Mouse (Mus musculus): ENCODE results near the gene Ptprf. TPM values are rescaled to one million over a fixed set of nuclear protein-coding genes. Genes with fewer than 3 reads are reported as not detected.

Gene Ptprf
- polyA plus RNA-seq, 1 experiment = 194 TPM

GRCm38 (mm10) chr4:118180301-118181080 is 110.7 kb downstream of the Ptprf start:
- Histone ChIP-seq H3K27me3 (ENCODE audit: control insufficient read depth, insufficient read depth, low read length, poor library complexity, severe bottlenecking) (no peaks in the 10 kb centered on the region), H3K4me3 (ENCODE audit: low read depth, low read length) (peak overlapping the region; percentile 68), H3K9ac (ENCODE audit: low read depth, poor library complexity, severe bottlenecking) (peak overlapping the region; percentile 92), H3K36me3 (ENCODE audit: control insufficient read depth, insufficient read depth, low read length, poor library complexity, severe bottlenecking) (peaks cover 11% of the 10 kb centered on the region), H3K9me3 (replicated peaks; ENCODE audit: control insufficient read depth, insufficient read depth, low read length, poor library complexity, severe bottlenecking) (no peaks in the 10 kb centered on the region), H3K27ac (ENCODE audit: insufficient read depth, low read length) (peak overlapping the region; percentile 92), H3K4me1 (ENCODE audit: control insufficient read depth, insufficient read depth, low read length) (no peaks in the 10 kb centered on the region)
- no peak for TF ChIP-seq CTCF (IDR thresholded peaks at IDR 0.05; ENCODE audit: low read depth, low read length)
- no peak for TF ChIP-seq EP300 (IDR thresholded peaks at IDR 0.05; ENCODE audit: insufficient read depth, low read depth, low read length)
- TF ChIP-seq POLR2A (IDR thresholded peaks at IDR 0.05; ENCODE audit: insufficient read depth, low read length) = no peak

- Histone ChIP-seq H3K9ac (ENCODE audit: low read depth, poor library complexity, severe bottlenecking) (peak within 1 kb of the TSS; percentile 92), H3K36me3 (ENCODE audit: control insufficient read depth, insufficient read depth, low read length, poor library complexity, severe bottlenecking) (peaks cover 19% of the 10 kb centered on the region), H3K4me3 (ENCODE audit: low read depth, low read length) (peak within 1 kb of the TSS; percentile 99), H3K9me3 (replicated peaks; ENCODE audit: control insufficient read depth, insufficient read depth, low read length, poor library complexity, severe bottlenecking) (no peaks in the 10 kb centered on the region), H3K27ac (ENCODE audit: insufficient read depth, low read length) (peak within 1 kb of the TSS; percentile 92), H3K27me3 (ENCODE audit: control insufficient read depth, insufficient read depth, low read length, poor library complexity, severe bottlenecking) (no peaks in the 10 kb centered on the region), H3K4me1 (ENCODE audit: control insufficient read depth, insufficient read depth, low read length) (no peaks in the 10 kb centered on the region)
- peak; percentile 51 for TF ChIP-seq POLR2A (IDR thresholded peaks at IDR 0.05; ENCODE audit: insufficient read depth, low read length)
- no peak for TF ChIP-seq EP300 (IDR thresholded peaks at IDR 0.05; ENCODE audit: insufficient read depth, low read depth, low read length)
- no peak for TF ChIP-seq CTCF (IDR thresholded peaks at IDR 0.05; ENCODE audit: low read depth, low read length)
These were observed 111.5 kb downstream of the Ptprf start, which contains the start of gene Kdm4a for GRCm38 (mm10) chr4:118179467-118180300. Kdm4a (minus strand) TSS chr4:118180043.

DNA sequence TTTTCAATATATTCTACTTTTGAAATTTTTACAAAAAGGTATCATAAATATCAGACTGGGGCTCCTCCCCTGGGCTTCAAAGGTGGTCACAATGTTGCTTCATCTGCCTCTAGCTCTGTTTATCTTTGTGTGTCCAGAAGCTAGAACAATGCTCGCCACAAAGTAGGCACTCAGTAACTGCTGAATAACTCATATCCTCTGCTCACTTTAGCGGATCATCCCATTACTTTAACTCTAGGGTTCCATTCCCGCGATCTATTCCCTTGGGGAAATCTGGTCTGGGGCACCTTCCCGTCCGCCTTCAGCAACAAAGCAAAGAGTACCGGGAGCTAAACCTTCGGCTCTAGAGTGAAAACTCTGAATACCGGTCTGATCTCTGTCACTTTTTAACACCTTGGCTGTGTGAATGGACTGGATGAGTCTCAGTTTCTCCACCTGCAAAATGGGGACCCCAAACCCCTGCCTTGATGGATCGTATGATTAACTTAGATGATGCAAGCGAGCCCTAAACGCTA is 112.2 kb downstream of the Ptprf start:
- H3K27me3 ChIP-seq (ENCODE audit: control insufficient read depth, insufficient read depth, low read length, poor library complexity, severe bottlenecking) = no peaks in the 10 kb centered on the region
- no peak for TF ChIP-seq EP300 (IDR thresholded peaks at IDR 0.05; ENCODE audit: insufficient read depth, low read depth, low read length)
- TF ChIP-seq POLR2A (IDR thresholded peaks at IDR 0.05; ENCODE audit: insufficient read depth, low read length) = no peak
- no peak for TF ChIP-seq CTCF (IDR thresholded peaks at IDR 0.05; ENCODE audit: low read depth, low read length)
- peak overlapping the region; percentile 99 for H3K4me3 ChIP-seq (ENCODE audit: low read depth, low read length)
- peaks cover 26% of the 10 kb centered on the region for H3K36me3 ChIP-seq (ENCODE audit: control insufficient read depth, insufficient read depth, low read length, poor library complexity, severe bottlenecking)
- no peaks in the 10 kb centered on the region for H3K4me1 ChIP-seq (ENCODE audit: control insufficient read depth, insufficient read depth, low read length)
- no peaks in the 10 kb centered on the region for H3K9me3 ChIP-seq (replicated peaks; ENCODE audit: control insufficient read depth, insufficient read depth, low read length, poor library complexity, severe bottlenecking)
- H3K27ac ChIP-seq (ENCODE audit: insufficient read depth, low read length) = peak overlapping the region; percentile 67
- peak overlapping the region; percentile 74 for H3K9ac ChIP-seq (ENCODE audit: low read depth, poor library complexity, severe bottlenecking)

DNA sequence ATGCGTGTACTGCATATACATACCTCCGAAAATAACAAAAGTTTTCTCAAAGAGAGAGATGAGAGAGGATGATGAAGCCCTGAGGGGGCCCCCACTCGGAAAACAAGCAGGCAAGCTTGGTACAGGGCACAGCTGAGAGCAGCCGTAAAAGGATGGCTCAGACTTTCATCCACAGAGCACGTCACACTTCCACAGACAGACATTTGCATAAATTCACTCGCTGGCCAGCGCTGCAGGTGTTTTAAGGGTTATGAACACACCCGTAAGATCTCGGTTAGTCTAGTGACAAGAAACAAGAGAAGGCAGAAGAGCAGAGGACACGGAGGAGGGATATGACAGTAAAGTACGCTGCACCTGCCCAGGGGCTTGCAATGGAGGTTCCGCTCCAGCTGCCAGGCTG is 118.7 kb downstream of the Ptprf start:
- Histone ChIP-seq H3K4me3 (ENCODE audit: low read depth, low read length) (no peak overlapping the region), H3K27me3 (ENCODE audit: control insufficient read depth, insufficient read depth, low read length, poor library complexity, severe bottlenecking) (no peaks in the 10 kb centered on the region), H3K4me1 (ENCODE audit: control insufficient read depth, insufficient read depth, low read length) (no peaks in the 10 kb centered on the region), H3K27ac (ENCODE audit: insufficient read depth, low read length) (no peak overlapping the region), H3K36me3 (ENCODE audit: control insufficient read depth, insufficient read depth, low read length, poor library complexity, severe bottlenecking) (peaks cover 49% of the 10 kb centered on the region), H3K9me3 (replicated peaks; ENCODE audit: control insufficient read depth, insufficient read depth, low read length, poor library complexity, severe bottlenecking) (no peaks in the 10 kb centered on the region), H3K9ac (ENCODE audit: low read depth, poor library complexity, severe bottlenecking) (no peak overlapping the region)
- TF ChIP-seq EP300 (IDR thresholded peaks at IDR 0.05; ENCODE audit: insufficient read depth, low read depth, low read length) (no peak), CTCF (IDR thresholded peaks at IDR 0.05; ENCODE audit: low read depth, low read length) (no peak), POLR2A (IDR thresholded peaks at IDR 0.05; ENCODE audit: insufficient read depth, low read length) (no peak)

DNA sequence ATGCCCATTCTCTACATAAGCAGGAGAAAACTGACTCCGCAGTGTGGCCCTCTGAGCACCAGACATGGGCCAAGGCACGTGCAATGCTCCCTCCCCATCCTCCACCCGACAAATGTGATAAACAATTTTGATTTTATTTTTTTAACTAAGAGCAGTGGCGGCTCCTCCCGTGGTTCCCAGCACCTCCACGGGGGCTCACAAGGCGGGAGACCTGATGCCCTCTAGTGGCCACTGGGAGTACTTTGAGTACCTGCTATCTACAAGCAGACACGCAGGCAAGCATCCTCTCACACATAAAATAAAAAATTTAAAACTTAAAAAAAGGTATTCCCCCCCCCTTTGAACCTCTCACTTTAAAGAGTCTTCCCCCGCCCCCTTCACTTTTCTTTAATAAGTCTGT is 120.2 kb downstream of the Ptprf start:
- Histone ChIP-seq H3K9me3 (replicated peaks; ENCODE audit: control insufficient read depth, insufficient read depth, low read length, poor library complexity, severe bottlenecking) (no peaks in the 10 kb centered on the region), H3K36me3 (ENCODE audit: control insufficient read depth, insufficient read depth, low read length, poor library complexity, severe bottlenecking) (peaks cover 40% of the 10 kb centered on the region), H3K4me1 (ENCODE audit: control insufficient read depth, insufficient read depth, low read length) (no peaks in the 10 kb centered on the region), H3K27me3 (ENCODE audit: control insufficient read depth, insufficient read depth, low read length, poor library complexity, severe bottlenecking) (no peaks in the 10 kb centered on the region), H3K9ac (ENCODE audit: low read depth, poor library complexity, severe bottlenecking) (no peak overlapping the region; the same call in 1 of the 2 replicates), H3K4me3 (ENCODE audit: low read depth, low read length) (no peak overlapping the region), H3K27ac (ENCODE audit: insufficient read depth, low read length) (no peak overlapping the region)
- TF ChIP-seq CTCF (IDR thresholded peaks at IDR 0.05; ENCODE audit: low read depth, low read length) (peak; percentile 69), EP300 (IDR thresholded peaks at IDR 0.05; ENCODE audit: insufficient read depth, low read depth, low read length) (no peak), POLR2A (IDR thresholded peaks at IDR 0.05; ENCODE audit: insufficient read depth, low read length) (no peak)

Data from ES-Bruce4 (cell line).